Mouse (Mus musculus) cortical plate, adult 2 months (tissue): ENCODE data around the gene Gramd2.

Experiments used
- CTCF ChIP-seq: fragments of 200-500 bp; IDR thresholded peaks from 2 replicates; pipeline ENCODE4 v1.5.1; 2011; ENCODE audit warnings: mild to moderate bottlenecking, control low read depth, low read length; ENCODE audit not compliant: insufficient read depth; ENCODE audit errors: extremely low read depth
- POLR2A ChIP-seq: fragments of 200-500 bp; IDR thresholded peaks from 2 replicates; pipeline ENCODE4 v1.6.1; 2011; ENCODE audit warnings: mild to moderate bottlenecking, low read length, control low read depth; ENCODE audit not compliant: insufficient read depth; ENCODE audit errors: extremely low read depth

DNA sequence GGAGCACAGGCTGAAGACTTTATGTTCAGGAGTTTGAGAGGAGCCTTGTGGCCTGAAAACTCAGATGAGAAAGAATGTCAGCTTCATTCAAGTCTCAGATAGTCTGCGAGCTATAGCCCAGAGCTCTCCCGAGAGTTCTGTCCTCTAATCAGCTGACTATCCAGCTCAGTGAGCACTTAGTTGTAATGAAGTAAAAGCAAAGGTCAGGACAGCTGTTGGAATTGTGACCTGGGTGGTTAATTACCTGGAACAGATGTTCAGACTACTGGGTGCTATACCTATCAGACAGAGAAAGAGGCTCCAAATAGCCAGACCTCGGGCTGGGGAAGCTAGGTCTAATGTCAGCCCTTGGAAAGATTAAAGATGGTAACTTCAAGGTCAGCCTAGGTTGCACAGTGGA is 16.0 kb upstream of the Gramd2 start:
- TF ChIP-seq POLR2A, result no peak
- TF ChIP-seq CTCF, result no peak
